Mouse (Mus musculus) spleen, embryonic (tissue): ENCODE data around the gene Eif2ak3.

Source experiments
- CTCF ChIA-PET: fragments of 350-600 bp; sonication (Branson Sonifier 250); formaldehyde crosslinking; loops from one replicate; lab custom pipeline; 2022; lab: Charles Lee

Eif2ak3 gene

DNA sequence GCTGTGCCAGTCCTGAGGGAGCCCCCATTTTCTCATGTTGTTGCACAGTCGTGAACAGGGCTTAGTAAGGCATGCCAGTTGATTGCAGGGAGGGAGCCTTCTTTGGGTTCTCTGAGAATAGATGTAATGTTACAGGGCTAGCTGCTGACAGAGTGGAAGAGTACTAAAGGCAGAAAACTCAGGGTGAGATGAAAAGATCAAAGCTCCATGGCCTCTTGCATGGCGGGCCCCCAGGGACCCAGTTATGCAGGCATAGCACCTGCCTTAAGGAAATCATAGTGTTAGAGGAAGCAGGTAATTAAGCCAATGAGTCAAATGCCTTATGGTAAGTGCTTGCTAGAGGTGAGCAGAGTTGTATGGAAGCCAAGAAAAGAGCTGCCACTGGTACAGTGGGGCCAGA is 14.9 kb upstream of the Eif2ak3 start:
- CTCF ChIA-PET: interaction anchor here (0.6 to 1.2 kb wide), 2 partner anchors 8 to 16 kb away, joined by 3 read pairs; no protein-coding TSS in a partner anchor

GRCm38 (mm10) chr6:70830552-70830951 is 13.8 kb upstream of the Eif2ak3 start:
- CTCF ChIA-PET: interaction anchor here (0.5 to 0.6 kb wide), 2 partner anchors 46 to 543 kb away, joined by 4 to 7 read pairs; no protein-coding TSS in a partner anchor

- CTCF ChIA-PET: no interaction called here
Observed at GRCm38 (mm10) chr6:70831179-70831839, 13.0 kb upstream of the Eif2ak3 start.

- CTCF ChIA-PET: interaction anchor here (0.6 kb wide), 1 partner anchor 8 kb away, joined by 3 read pairs; no protein-coding TSS in a partner anchor
Observed at GRCm38 (mm10) chr6:70837297-70837696, 7.0 kb upstream of the Eif2ak3 start.

DNA sequence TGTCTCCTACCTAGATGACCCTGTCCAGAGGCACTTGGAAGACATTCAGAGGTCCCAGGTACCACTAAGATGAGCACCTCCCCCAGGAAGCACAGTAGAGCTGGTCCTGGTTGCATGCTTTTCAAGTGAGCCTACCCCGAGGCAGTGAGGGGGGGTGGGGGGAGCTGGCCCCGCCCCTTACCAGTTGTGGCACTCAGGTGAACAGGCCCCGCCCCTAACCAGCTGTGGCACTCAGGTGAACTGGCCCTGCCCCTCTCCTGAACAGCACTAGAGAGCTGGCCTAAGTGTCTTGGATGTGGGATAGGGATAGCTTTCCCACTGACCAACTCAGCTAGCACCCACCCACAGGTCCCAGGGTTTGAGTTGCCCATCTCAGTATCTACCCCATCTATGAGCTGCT is 5.8 kb upstream of the Eif2ak3 start:
- CTCF ChIA-PET: interaction anchor here (0.5 kb wide), 1 partner anchor 26 kb away, joined by 3 read pairs; no protein-coding TSS in a partner anchor

- CTCF ChIA-PET: interaction anchor here (1.2 kb wide), 1 partner anchor 15 kb away, joined by 3 read pairs; no protein-coding TSS in a partner anchor
Observed at GRCm38 (mm10) chr6:70840281-70840680, 4.0 kb upstream of the Eif2ak3 start.

DNA sequence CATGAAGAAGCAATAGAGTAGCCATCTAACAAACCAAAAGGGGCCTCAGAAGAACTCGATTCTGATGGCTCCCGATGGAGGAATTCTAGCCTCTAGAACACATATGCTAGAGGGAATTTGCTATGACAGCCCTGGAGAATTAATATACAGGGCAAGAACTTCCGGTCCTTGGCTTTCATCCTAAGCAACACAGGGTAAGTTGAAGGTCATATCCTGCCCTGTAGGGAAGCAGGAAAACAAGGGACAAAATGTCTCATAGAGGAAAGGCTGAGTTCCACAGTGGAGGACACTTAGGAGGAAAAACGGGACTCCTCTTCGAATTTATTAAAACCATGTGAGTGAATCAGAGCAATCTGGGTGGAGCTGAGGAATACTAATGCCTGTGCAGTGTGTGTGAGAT is 1.3 kb upstream of the Eif2ak3 start:
- CTCF ChIA-PET: no interaction called here

DNA sequence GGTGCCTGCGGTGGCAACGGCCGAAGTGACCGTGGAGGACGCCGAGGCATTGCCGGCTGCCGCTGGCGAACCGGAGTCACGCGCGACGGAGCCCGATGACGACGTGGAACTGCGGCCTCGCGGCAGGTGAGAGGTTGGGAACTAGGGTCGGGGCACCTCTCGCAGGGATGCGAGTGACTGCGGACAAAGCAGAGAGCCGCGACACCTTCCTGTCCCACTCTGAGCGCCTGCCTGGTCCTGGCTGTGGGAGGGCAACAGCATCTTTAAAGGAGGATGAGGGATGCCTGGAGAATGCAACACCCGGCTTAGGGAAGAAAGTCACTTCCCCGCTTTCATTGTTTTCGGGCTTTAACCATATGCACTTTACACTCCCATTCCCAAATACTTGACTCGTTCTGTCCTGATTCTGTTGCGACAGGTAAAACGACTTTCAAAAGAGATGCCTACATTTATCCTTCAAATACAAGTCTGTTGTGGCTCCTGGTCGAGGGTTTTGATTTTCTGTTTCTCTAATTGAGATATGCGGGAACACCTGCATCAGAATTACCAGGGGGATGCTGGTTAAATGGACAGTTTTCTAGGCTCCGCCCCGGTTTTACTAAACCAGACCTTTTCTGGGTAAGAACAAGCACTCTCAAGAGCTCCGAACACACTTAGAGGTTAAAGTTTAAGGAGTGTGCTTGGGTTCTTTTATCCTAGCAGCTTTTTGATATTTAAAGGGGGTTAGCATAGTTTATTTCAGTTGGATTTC is 756 bp downstream of the Eif2ak3 start:
- CTCF ChIA-PET: no interaction called here

DNA sequence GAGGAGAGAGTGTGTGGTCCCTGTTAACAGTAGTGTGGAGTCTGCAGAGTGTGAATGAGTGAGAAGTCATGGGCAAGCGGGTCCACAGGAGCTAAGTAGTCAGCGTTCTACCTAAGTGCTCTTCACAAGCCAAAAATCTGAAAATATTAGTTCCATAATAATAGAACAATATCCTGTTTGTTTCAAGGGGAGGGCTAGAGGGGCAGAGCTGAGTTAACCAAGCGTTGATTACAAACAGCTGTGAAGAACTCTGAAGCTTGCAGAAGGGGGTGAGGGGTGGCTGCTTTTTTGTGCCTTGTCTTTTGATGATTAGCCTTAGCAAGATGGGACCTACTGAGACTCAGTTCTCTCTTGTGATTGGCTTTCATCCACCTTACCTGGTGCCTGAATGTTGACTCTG is 3.1 kb downstream of the Eif2ak3 start:
- CTCF ChIA-PET: interaction anchor here (0.5 to 0.7 kb wide), 2 partner anchors 19 to 22 kb away, joined by 3 to 17 read pairs; no protein-coding TSS in a partner anchor

GRCm38 (mm10) chr6:70853371-70853770 is 9.1 kb downstream of the Eif2ak3 start:
- CTCF ChIA-PET: no interaction called here

GRCm38 (mm10) chr6:70855529-70856309 is 11.4 kb downstream of the Eif2ak3 start:
- CTCF ChIA-PET: interaction anchor here (0.7 kb wide), 2 partner anchors 23 to 33 kb away, joined by 3 read pairs; no protein-coding TSS in a partner anchor

GRCm38 (mm10) chr6:70862726-70863125 is 18.4 kb downstream of the Eif2ak3 start:
- CTCF ChIA-PET: no interaction called here

- CTCF ChIA-PET: interaction anchor here (0.7 kb wide), 1 partner anchor 40 kb away, joined by 3 read pairs; no protein-coding TSS in a partner anchor
Observed at GRCm38 (mm10) chr6:70864285-70864684, 20.0 kb downstream of the Eif2ak3 start.

DNA sequence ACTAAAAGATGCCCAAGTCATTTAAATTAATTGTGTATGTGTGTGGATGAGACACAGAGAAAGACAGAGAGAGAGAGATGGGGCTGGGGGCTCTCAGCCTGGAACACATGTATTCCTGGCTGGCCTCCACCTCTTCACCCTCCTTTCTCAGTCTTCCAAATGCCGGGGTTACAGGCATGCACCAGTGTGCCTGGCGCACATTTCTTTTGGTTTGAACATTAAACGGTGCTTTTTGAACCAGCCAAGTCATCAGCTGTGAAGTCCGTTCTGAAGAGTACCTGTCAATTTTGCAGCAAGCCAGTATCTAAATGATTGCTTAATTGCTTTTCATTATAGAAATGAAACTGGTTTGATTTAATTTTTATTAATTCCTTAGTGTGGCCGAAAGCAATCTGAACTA is 22.4 kb downstream of the Eif2ak3 start:
- CTCF ChIA-PET: interaction anchor here (0.6 kb wide), 1 partner anchor 19 kb away, joined by 17 read pairs; no protein-coding TSS in a partner anchor

DNA sequence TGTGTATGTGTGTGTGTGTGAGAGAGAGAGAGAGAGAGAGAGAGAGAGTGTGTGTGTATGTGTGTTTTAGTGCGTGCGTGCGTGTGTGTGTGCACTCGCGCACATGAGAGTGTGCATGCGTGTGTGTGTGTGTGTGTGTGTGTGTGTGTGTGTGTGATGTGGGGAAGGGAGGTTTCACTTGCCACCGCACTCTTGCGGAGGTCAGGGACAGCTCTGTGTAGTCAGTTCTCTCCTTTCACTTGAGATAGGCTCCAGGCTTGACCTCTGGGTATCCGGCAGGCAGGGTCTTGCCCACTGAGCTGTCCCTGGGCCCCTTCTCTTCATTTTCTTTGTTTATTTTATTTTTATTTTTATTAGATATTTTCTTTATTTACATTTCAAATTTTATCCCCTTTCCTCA is 23.0 kb downstream of the Eif2ak3 start:
- CTCF ChIA-PET: no interaction called here

DNA sequence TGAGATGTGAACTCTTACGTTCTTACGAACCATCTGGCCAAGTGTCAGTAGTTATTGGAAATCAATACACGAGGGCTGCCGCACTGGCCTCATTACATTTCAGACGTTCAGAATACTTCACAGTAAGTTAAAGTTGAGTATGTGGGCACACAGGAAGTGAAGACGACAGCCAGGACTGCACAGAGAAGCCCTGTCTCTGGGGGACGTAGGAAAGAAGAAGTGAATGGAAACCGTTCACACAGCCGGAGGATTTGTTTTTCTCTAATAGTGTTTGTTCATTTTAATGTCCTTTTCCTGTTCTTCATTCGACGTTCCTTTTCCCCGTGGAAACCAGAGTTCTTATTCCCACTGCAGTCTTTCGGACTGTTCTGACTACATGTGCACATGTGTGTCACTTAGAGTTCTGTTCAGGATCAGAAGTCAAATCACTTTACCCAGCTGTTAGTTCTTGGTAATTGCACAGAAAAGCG is 27.2 kb downstream of the Eif2ak3 start:
- CTCF ChIA-PET: interaction anchor here (0.6 to 0.7 kb wide), 2 partner anchors 10 to 81 kb away, joined by 3 to 6 read pairs; no protein-coding TSS in a partner anchor

- CTCF ChIA-PET: interaction anchor here (0.6 to 0.7 kb wide), 2 partner anchors 9 to 81 kb away, joined by 3 to 6 read pairs; no protein-coding TSS in a partner anchor
Observed at GRCm38 (mm10) chr6:70872128-70872527, 27.8 kb downstream of the Eif2ak3 start.

DNA sequence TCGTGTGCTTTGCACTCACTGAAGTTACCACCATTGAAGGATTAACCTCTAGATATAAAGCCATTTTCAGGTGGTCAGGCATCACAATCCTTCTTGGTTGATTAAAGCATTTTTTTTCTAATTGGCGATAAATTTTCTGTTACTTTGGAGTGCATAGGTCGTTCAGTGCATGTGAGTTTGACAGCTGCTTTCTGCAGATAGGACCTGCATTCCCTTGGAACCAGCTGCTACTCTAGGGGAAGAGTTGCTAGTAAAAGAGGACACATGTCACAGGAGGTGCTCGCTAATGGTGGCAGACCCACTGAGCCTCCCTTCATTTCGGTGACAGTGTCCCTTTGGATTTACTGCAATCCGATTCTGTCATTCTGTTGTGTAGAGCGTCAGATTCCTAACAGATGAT is 28.3 kb downstream of the Eif2ak3 start:
- CTCF ChIA-PET: no interaction called here

GRCm38 (mm10) chr6:70874035-70874775 is 29.9 kb downstream of the Eif2ak3 start:
- CTCF ChIA-PET: no interaction called here

- CTCF ChIA-PET: no interaction called here
Observed at GRCm38 (mm10) chr6:70875017-70875416, 30.7 kb downstream of the Eif2ak3 start.
